Mouse (Mus musculus) adipocyte (in vitro differentiated cells): ENCODE measurements around the gene Use1.
"Not testable (repeated sequence)": the region's sequence is repeated elsewhere in the genome, so short reads cannot be mapped to it uniquely, and the experiment has no call there.

Experiments
- DNase-seq: peaks from one replicate; pipeline ENCODE4 v3.0.0-alpha.2; 2016; ENCODE audit warnings: low spot score

Use1 gene

GRCm38 (mm10) chr8:71366771-71367528 is at the start of gene Use1:
Gene Use1, plus strand, starts transcription at chr8:71366848.
- peak; percentile 96 for DNase-seq

- not testable (repeated sequence) for DNase-seq
Observed at GRCm38 (mm10) chr8:71318610-71319009, 48.0 kb upstream of the Use1 start.

- not testable (repeated sequence) for DNase-seq
Observed at GRCm38 (mm10) chr8:71319760-71320159, 46.9 kb upstream of the Use1 start.

GRCm38 (mm10) chr8:71322939-71323338 is 43.7 kb upstream of the Use1 start:
- DNase-seq: no peak

GRCm38 (mm10) chr8:71324848-71325247 is 41.8 kb upstream of the Use1 start:
- peak; percentile 43 for DNase-seq

GRCm38 (mm10) chr8:71337834-71338233 is 28.8 kb upstream of the Use1 start:
- not testable (repeated sequence) for DNase-seq

- peak; percentile 38 for DNase-seq
Observed at GRCm38 (mm10) chr8:71340625-71341024, 26.0 kb upstream of the Use1 start.

GRCm38 (mm10) chr8:71346581-71346980 is 20.1 kb upstream of the Use1 start:
- DNase-seq: no peak

- DNase-seq: no peak
Observed at GRCm38 (mm10) chr8:71351117-71351516, 15.5 kb upstream of the Use1 start.

GRCm38 (mm10) chr8:71351520-71351919 is 15.1 kb upstream of the Use1 start:
- DNase-seq: no peak

GRCm38 (mm10) chr8:71358026-71358425 is 8.6 kb upstream of the Use1 start:
- no peak for DNase-seq

GRCm38 (mm10) chr8:71367529-71368176 is 1.0 kb downstream of the Use1 start:
- peak; percentile 47 for DNase-seq

- DNase-seq: no peak
Observed at GRCm38 (mm10) chr8:71368366-71368765, 1.7 kb downstream of the Use1 start.

GRCm38 (mm10) chr8:71369040-71369718 is 2.5 kb downstream of the Use1 start:
- no peak for DNase-seq

- no peak for DNase-seq
Observed at GRCm38 (mm10) chr8:71370711-71371235, 4.1 kb downstream of the Use1 start.

GRCm38 (mm10) chr8:71371236-71371848 is 4.7 kb downstream of the Use1 start, which contains the start of gene Ocel1:
Gene Ocel1, plus strand, starts transcription at chr8:71371298.
- DNase-seq: peak; percentile 96

- no peak for DNase-seq
Observed at GRCm38 (mm10) chr8:71372427-71372826, 5.8 kb downstream of the Use1 start.

- DNase-seq: no peak
Observed at GRCm38 (mm10) chr8:71373000-71373399, 6.4 kb downstream of the Use1 start.

GRCm38 (mm10) chr8:71374616-71375206 is 8.1 kb downstream of the Use1 start:
- DNase-seq: no peak

GRCm38 (mm10) chr8:71375581-71376422 is 9.2 kb downstream of the Use1 start:
- no peak for DNase-seq
